Mouse (Mus musculus) monocyte, adult 2 months (primary cell): ENCODE measurements around the gene Fmo2.

ENCODE experiments used
- DNase-seq, 2 experiments: peaks; one replicate each; pipeline ENCODE4 v3.0.0; 2022; ENCODE audit warnings: low spot score in 2 of 2, low read depth in 1 of 2

Fmo2 gene

DNA sequence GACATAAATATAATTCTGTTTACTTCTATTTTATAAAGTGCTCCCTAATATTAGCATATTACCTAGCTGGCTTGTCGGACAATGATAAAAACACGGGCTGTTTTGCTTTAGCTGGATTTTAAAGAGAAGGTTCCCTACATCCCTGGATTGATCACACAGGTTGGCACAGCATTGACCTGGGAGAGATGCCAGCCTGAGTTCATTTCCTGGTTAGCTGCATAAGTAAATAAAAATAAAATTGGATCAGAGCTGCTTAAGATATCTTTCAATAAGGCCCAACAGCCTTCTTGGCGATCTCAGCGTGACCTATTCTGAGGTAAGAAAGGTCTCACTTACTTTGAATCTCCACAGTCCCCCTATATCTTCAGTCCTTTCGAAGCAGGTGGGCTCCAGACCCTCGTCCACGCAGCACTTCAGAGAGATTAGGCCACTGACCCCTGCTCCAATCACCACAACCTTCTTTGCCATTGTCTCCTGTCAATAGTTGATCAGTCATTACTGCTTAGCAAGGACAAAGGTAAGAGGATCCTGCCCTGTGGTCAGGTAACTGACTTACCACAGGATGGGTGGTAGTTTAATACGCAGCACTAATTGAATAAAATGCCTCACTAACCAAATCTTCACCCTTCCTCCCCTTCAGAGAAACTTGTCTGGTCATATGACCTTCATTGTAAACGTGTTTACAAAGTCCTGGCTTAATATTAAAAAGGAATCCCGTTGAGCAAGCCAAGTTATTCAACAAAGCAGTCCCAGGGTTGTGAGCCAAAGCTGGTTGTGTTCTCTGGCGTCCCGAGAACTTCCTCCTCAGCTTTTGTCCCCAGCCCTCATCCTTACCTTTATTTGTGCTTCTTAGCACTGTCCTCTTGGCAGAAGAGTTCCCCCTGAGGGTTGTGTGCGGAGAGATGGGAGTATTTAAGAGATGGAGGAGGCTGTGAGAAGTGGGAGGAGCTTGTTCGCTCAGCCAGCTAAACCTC lies at the start of gene Fmo2:
Gene Fmo2 (minus strand): TSS at position 889 of the 974 bp plus-strand sequence.
- no peak for DNase-seq

DNA sequence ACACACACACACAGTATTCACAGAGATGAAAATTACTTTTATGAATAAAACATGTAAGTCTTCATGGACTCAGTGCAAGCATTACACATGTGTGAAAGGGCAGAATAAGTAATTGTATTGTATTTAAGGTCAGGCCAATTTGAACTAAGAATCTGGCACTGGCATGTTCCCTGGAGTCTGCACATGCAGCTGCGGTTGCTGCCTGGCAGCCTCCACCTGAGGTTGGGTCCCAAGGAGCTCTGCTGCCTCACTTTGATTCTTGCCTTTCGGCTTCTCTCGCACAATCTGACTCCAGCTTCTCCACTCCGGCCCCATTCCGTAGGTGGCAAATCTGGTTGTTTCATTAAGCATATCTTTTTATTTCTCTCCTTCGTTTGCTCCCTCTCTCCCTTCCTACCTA lies 49.4 kb upstream of the Fmo2 start:
- no peak for DNase-seq

DNA sequence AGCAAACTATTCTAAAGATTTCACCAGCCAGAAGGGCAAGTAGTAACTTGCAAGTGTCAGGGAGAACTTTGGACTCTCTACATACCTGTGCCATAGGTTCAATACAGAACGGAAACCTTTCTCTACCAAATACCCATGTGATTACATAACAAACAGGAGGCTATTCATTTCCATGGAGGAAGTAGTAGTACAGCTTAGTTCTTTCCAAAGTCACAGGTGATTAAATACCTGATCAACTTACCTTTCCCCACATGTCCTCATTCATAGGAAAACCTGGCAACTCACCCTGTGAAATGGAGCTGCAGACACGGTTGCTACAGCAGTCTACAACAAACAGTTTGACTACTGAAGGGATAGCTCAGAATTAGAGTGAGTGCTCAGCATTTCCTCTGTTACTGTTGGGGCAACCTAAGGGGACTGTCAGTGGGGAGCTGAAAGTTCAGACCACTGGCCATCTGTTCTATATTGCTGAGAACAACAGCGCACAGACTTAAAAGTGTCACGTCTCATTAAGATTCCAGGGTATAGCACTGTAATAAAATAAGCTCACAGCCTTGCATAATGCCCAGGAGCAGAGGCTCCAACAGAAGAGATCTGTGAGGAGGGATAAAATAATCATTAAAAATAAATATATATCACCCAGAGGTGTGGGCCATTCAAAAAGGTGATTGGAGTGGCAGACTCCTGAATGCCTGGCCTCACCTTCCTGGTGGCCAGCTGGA lies 48.5 kb upstream of the Fmo2 start:
- no peak for DNase-seq

DNA sequence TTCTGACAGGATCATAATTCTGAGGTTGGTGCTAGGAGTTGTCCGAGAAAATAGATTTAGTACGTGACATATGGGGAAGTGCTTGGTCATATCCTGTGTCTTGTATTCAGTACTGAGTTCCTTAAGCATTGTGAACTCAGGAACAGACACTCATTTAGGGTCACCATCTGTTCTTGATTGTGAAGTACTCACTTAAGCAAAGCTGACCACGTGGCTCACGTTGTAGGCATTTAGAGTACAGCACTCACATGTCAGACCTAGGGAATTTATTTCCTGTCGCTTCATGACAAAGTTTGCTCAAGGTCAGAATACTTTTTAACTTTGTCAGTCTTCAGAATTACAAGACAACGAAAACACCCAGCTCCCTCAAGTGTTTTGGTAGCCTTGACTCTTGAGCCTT lies 45.2 kb upstream of the Fmo2 start:
- DNase-seq: no peak

DNA sequence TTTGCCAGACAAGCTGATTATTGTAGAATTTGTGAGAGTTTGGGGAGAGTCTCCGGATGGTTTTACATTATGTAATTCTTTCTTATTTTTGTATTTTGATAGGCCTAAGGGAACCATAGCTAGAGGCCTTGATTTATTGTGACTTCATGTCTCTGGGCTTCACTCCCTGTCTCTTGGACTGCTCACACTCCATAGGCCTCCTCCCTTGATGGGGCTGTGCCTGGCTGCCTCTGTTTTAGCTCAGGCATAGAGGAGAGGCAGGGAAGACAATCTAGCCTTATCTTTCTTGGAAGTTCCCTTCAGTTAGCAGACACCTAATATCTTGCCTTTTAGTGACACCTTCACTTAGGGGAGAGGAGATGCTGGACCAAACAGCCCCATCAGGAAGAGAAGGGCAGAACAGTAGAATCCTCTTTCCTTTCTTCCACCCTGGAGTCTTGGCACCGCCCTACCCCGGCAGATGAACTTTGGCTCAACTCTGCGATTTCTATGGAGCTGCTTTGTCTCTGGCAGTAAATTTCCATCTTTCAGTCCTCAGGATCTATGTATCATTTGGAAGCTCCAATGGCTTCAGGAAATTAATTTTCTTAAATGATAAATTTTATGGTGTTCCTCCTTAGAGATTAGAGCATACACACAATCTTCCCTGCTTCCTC lies 40.3 kb upstream of the Fmo2 start:
- DNase-seq: no peak

DNA sequence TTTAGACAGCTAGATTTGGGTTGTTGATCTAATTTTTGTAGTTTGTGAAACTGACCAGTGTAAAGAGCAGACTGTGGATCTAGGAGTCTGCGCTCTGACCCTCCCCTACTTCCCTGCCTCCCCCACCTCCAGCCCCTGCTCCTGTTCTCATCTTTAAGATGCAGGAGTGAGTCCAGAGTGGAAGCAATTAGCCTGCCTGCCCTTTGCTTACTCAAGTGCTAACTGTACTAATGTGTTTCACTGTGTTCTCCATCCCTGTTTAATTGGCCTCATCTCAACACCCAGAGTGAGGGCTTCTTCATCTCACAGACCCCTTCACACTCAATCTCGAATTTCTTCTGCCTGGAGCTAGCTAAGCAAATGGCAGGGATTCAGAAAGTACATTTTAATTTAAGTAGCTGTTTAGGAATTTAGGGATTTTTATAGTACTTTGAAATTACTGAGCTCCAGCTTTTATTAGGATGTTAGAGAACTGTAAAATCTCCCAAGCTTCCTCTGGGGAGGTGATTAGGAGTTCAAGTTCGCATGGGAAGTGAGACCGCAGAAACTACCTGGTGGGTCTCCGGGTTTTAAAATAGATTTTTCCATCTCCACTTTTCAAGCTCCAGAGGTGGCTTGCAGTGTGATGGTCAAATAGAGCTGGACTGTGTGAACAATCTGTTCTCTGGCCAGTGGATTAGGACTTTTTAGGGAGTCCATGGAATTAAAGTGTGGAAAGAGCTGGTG lies 39.6 kb upstream of the Fmo2 start:
- no peak for DNase-seq

DNA sequence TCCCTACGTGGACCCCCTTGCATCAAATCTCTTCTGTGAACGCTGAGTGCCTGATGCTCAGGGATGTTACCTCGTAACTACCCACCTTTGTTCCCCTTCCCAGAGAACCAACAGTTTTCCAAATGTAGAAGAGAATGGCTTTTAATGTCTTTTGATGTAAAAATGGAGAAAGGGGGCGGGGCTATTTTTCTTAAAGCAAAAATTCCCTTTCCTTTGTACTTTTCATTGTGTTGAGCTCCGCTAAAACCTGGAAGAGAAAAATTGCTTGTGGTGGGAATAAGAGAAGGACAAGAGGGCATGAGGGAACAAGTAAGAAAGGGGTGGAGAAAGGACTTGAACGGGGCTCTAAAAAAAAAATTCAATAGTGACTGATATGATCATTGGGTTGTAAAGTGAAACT lies 38.9 kb upstream of the Fmo2 start, which contains the start of gene Fmo6:
Gene Fmo6 (minus strand): TSS at position 101 of the 400 bp plus-strand sequence.
- no peak for DNase-seq

DNA sequence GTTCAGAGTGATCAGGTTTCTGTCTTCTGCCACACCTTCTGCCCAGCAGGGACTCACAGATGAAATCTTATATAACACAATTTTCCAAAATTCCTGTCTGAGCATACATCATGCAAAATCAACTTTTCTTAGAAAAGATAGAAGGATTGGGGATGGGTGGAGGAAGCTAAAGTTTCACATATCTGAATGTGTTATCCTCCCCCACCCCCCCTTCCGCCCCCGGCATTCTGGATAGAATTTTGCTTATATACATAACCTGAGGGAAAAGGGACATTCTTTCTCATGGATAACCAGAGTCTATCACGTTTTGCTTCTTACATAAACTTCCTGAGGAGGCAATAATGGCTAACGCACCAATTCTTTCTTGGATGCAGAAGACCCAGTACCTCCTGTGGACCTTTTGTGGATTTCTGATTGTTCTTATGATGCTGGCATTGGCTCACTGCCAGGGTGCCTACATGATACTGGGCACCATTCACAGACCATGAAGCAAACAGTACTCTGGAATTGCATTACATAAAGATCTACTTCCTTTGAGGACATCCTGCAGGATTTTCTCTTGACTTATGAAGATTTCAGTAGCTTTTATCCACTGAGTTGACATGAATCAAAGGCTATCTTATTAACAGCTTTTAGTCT lies 36.0 kb upstream of the Fmo2 start:
- DNase-seq: no peak

DNA sequence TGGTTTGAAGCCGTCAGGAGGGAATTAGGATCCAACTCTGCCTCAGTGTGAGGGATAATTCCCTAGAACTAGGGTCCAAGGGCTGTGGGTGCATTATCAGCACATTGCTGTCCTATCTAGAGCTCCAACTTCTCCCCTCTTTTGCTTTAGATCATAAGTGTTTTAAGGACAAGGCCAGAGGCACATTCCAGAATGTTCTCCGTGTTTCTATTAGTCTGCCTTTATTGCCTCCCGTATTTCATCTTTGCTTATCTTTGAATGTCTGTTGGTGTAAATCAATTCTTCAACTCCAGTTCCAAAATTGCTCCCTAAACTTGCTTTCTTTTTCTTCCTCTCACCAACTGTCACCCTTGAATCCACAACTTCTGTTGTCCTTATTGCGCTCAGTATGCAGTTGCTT lies 33.9 kb upstream of the Fmo2 start:
- no peak for DNase-seq

DNA sequence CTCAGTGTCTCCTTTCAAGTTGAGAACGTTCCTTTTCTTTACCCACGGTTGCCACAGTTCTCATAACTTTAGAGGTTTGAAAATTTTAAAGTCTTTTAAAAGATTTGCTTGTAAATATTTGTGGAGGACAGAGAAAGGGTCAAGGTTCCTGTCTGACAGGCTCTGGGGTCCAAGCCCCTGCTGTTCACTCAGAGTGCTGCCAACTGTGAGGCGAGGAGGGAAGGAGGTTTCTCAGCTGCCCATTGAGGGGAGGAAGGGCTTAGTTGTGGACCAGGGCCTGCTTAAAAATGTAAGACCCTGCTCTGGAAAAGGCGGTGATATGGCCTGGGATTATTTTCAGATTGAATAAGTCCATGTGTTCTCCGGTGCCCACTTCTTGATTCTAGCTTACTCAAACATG lies 33.4 kb upstream of the Fmo2 start:
- DNase-seq: no peak

DNA sequence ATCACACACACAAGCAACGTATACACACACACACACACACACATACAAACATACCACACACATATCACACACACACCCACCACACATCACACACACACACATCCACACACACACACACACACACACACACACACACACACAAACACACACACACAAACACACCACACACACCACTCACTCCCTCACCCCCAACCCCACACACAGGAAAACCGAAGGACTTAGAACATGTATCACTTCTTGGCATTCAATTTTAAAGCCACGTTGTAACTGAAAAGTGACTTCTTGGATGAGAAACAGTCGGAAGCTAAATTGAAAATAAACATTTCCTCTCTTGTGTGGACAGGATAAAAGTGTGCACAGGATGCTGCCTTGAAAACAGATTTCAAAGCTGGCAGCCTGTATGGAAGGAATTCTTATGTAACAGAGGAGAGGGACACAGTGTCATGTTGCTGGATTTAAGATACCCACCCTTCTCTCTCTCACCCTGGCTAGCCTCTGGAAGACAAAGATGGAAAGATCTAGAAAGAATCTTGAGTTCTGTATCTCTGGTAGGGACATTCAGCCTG lies 32.9 kb upstream of the Fmo2 start:
- DNase-seq: no peak

DNA sequence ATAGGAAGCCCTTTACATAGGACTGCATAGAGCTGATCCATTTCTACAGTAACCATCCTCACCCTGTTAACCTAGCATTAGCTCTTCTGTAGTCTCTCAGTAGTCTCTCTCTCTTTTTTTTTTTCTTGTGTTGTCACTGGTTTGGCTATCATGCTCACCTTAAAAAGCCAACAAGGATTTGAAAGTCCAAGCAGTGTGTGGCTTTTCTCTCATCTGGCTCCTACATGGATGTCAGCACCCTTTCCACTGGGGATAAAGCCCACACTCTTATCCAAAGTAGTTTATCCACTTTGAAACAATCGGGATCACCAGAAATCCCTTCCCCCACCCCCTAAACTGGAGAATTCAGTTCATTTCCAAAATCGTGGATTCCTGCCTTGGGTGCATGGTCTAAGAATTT lies 32.1 kb upstream of the Fmo2 start:
- DNase-seq: no peak

DNA sequence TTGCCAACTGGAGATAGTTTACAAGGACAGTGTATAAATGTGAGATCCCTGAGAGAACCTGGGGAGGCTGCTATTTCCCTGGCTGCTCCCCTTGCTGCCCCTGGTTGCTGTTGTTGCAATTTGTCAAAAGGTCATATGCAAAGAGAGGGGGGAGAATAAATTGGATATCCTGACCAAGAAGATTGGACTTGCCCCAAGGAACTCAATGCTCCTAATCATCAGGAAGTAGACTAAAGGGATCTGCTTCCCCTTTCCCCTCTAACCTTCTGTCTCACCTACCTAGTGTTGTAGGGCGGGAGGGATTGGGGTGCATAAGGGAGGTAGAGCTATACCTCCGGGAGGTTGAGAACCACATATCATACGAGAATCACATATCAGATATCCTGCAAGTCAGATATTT lies 30.6 kb upstream of the Fmo2 start:
- no peak for DNase-seq

DNA sequence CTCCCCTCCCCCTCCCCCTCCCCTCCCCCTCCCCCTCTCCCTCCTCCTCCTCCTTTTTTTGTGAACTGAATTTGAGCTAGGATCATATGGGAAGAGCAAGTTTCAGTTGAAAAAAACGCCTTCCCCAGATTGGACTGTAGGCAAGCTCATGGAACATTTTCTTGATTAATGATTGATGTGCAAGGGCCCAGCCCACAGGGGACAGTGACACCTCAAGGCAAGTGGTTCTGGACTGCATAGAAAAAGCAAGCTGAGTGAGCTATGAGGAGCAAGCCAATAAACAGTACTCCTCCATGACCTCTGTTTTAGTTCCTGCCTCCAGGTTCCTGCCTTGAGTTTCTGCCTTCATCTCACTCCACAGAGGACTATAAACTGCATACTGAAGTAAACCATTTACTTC lies 26.6 kb upstream of the Fmo2 start:
- no peak for DNase-seq

DNA sequence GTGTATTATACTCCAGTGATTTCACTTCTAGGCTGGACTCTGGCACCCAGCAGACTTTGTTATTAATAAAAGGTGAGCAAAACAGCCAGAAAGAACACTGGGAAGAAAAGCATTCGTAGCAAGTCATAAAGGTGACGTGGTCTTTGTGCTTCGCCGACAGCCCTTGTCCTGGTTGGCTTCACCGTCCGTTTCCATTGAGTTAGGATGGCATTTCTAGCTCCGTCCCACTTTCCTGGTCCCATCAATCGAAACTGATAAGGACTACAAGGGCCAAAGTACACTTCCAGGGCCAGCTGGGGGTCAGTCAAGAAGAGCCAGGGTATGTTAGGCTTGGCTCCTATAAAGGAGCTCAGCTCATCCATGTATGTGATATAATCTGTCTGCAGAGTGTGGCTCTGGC lies 18.1 kb upstream of the Fmo2 start:
- DNase-seq: no peak

DNA sequence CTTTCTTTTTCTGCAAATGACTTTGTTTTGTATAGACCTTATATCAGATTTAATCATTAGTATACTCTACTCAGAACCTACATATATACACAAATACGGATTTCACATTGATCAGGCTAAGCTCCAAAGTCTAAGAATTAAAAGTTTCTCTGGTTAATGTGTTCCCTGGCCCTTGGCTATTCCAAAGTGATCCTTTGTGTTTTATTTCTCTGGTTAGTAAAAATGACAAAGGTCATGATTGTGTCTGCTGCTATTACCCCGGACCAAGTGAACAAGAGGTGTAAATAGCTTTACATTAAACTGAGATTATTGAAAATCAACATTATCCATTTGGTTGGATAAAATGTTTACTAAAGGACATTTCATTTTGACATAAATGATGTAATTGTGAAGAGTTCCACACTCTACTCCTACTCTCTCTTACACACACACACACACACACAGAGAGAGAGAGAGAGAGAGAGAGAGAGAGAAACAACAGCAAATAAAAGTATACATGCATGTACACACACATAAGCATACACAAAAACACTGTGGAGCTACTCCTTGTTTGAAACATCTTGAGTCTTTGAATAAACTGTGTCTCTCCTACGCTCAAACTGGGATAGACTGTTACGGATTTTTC lies 16.5 kb upstream of the Fmo2 start:
- DNase-seq: no peak

DNA sequence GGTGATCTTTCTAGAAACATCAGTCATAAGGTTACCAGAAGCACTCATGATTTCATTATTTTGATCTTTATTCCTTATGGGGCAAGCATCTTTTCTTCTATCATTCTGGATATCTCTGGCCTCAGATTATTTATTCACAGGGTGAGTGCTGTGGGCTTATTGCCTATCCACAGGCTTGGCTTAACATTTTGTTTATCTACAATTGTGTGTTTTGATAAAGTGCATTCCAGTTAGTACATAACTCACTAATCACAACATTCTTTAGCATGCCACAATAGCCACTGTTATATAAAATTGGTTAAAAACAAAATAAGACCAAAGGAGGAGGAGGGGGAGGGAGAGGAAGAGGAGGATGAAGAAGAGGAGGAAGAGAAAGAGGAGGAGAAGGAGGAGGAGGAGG lies 13.6 kb upstream of the Fmo2 start:
- DNase-seq: no peak

DNA sequence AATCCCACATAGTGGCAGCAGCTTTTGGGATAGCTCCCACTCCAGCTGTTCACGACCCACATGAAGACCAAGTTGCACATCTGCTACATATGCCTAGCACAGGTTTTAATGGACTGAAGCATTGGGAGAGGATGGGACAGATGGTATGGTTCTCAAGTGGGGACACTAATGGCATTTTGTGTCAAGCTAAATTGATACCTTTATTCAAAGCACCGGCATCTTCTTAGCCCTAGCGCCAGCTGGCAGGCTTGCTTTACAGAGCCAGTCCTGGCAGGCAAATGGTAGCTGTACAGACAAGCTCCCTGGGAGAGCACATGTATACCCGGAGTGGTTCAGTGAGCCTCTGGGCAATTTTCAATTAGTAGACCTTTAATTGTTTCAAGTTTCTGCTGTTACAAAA lies 3.4 kb upstream of the Fmo2 start:
- no peak for DNase-seq

DNA sequence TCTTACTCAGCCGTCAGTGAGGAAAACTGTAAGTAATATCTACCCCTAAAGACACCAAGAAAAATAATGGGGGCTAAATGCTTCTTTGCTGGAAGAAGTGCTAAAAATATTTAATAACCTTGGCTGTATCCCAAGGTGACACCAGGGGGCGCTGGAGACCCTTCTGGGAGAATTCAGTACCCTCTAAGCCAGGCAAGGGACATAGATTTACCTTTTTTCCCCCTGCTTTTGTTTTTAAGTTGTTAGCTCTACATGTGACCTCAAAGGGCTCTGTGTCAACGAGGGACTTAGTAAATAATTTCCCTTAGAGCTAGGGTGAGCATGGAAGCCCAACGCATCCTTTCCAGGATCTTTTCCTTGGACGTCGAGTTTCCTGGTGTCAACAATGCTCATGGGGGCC lies 2.6 kb downstream of the Fmo2 start:
- no peak for DNase-seq

DNA sequence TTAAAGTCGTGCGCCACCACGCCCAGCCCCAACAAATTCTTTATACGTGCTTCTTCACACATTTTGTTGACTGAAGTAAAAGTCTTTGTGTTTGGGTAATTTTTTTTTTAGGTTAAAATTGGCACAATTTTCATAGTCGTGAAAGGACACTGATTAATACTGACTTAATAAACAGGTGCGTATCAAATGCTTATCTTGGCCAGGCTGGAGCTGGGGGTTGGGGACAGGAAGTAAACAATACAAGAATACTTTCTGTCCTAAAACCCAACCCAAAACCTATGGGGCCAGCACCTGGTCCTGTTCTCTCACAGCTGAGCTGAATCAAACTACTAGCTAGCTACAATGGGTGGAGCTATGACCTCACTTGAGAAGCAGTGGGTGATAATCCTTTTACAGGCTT lies 5.5 kb downstream of the Fmo2 start:
- no peak for DNase-seq
